Comparison of ENCODE assay signal across 25 mouse cellular contexts in genomic region chr8:88883751-88884390, GRCm38 (mm10).
A peak's percentile ranks its signal among the peaks of the same experiment; 100 is the strongest.
DNase-seq lines count a peak whose midpoint lies in the region; ATAC-seq and TF ChIP-seq lines count a peak whose summit lies in the region.
"Had no signal": no experiment of that assay in that cellular context is flagged by ENCODE, and none has a peak within 500 bp of the region (broad histone marks: within the 10 kb centered on the region; RNA-seq: fewer than 3 reads in every experiment).

No protein-coding gene starts in this region.

- WGBS in hindbrain, postnatal 0 days, result 70% methylated on average over 15 of the region's 15 CpGs
- WGBS in hindbrain, embryonic 13.5 days, result 88% methylated on average over 15 of the region's 15 CpGs

- no peaks in the 10 kb centered on the region for H3K9me3 ChIP-seq in hindbrain, postnatal 0 days (ENCODE audit: low read length)
- H3K9me3 ChIP-seq in hindbrain, embryonic 13.5 days, result no peaks in the 10 kb centered on the region
- H3K9me3 ChIP-seq: forebrain, embryonic 12.5 days; forebrain, embryonic 15.5 days; heart, embryonic 10.5 days; heart, embryonic 13.5 days; hindbrain, embryonic 15.5 days; intestine, embryonic 15.5 days had no signal

- DNase-seq in cerebellum, postnatal 14 days, result peak; percentile 41 to 45
- no peak for DNase-seq in cerebellum, adult 9-11 months
- peak; percentile 15 for DNase-seq in hindbrain, postnatal 0 days (ENCODE audit: low spot score)
- DNase-seq in urinary bladder, adult 18-20 months (ENCODE audit: low spot score in 2 of 2), result peak; percentile 15 to 28
- DNase-seq in urinary bladder, postnatal 10 days (ENCODE audit: low spot score), result no peak
- DNase-seq in fat pad, adult 2 months (ENCODE audit: extremely low read depth, low read depth, low spot score), result peak; percentile 1
- DNase-seq: adrenal gland, postnatal 10 days; adrenal gland, postnatal 36 days; B cell, adult 2 months; cerebellum, adult 11 months; cerebellum, adult 2 months; gastrocnemius, postnatal 10 days; gastrocnemius, postnatal 36 days; heart, adult 2 months; heart, postnatal 14 days; heart, postnatal 4 days had no signal

- no peaks in the 10 kb centered on the region for H3K27me3 ChIP-seq in hindbrain, postnatal 0 days (ENCODE audit: insufficient read depth, low read length)
- no peaks in the 10 kb centered on the region for H3K27me3 ChIP-seq in hindbrain, embryonic 13.5 days
- H3K27me3 ChIP-seq: forebrain, embryonic 12.5 days; forebrain, embryonic 15.5 days; hindbrain, embryonic 15.5 days; intestine, embryonic 15.5 days had no signal

- no peak for ATAC-seq in hindbrain, postnatal 0 days
- no peak for ATAC-seq in hindbrain, embryonic 13.5 days (ENCODE audit: low FRiP score)
- ATAC-seq: forebrain, embryonic 15.5 days; intestine, embryonic 15.5 days; Patski had no signal

- no peaks in the 10 kb centered on the region for H3K36me3 ChIP-seq in hindbrain, postnatal 0 days (ENCODE audit: insufficient read depth, low read length)
- H3K36me3 ChIP-seq in hindbrain, embryonic 13.5 days, result no peaks in the 10 kb centered on the region
- H3K36me3 ChIP-seq: forebrain, embryonic 12.5 days; forebrain, embryonic 15.5 days; G1E; heart, embryonic 10.5 days; heart, embryonic 13.5 days; hindbrain, embryonic 15.5 days; intestine, embryonic 15.5 days had no signal

- no peaks in the 10 kb centered on the region for H3K4me1 ChIP-seq in hindbrain, postnatal 0 days (ENCODE audit: insufficient read depth, low read length)
- H3K4me1 ChIP-seq in hindbrain, embryonic 13.5 days (replicated peaks), result peaks cover 7% of the 10 kb centered on the region
- H3K4me1 ChIP-seq: forebrain, embryonic 12.5 days; forebrain, embryonic 15.5 days; hindbrain, embryonic 15.5 days; intestine, embryonic 15.5 days had no signal

- no peak for TF ChIP-seq CTCF in hindbrain, postnatal 0 days (IDR thresholded peaks at IDR 0.05; ENCODE audit: low read depth)

- no peak overlapping the region for H3K27ac ChIP-seq in hindbrain, postnatal 0 days
- no peak overlapping the region for H3K27ac ChIP-seq in hindbrain, embryonic 13.5 days
- H3K27ac ChIP-seq: forebrain, embryonic 12.5 days; forebrain, embryonic 15.5 days; heart, adult 2 months; heart, embryonic 10.5 days; heart, embryonic 13.5 days; hindbrain, embryonic 15.5 days; intestine, embryonic 15.5 days had no signal

- no peak overlapping the region for H3K9ac ChIP-seq in hindbrain, postnatal 0 days (replicated peaks; ENCODE audit: low read length)
- no peak overlapping the region for H3K9ac ChIP-seq in hindbrain, embryonic 13.5 days
- H3K9ac ChIP-seq: forebrain, embryonic 12.5 days; forebrain, embryonic 15.5 days; heart, embryonic 13.5 days; hindbrain, embryonic 15.5 days; intestine, embryonic 15.5 days had no signal

- peak overlapping the region; percentile 24; the same call in 1 of the 2 replicates for H3K4me2 ChIP-seq in hindbrain, postnatal 0 days (ENCODE audit: low read depth, low read length)
- no peak overlapping the region for H3K4me2 ChIP-seq in hindbrain, embryonic 13.5 days
- H3K4me2 ChIP-seq: forebrain, embryonic 12.5 days; forebrain, embryonic 15.5 days; heart, embryonic 13.5 days; hindbrain, embryonic 15.5 days; intestine, embryonic 15.5 days had no signal

- no peak overlapping the region for H3K4me3 ChIP-seq in hindbrain, postnatal 0 days (ENCODE audit: low read length)
- no peak overlapping the region for H3K4me3 ChIP-seq in hindbrain, embryonic 13.5 days
- H3K4me3 ChIP-seq: forebrain, embryonic 12.5 days; forebrain, embryonic 15.5 days; heart, adult 2 months; heart, embryonic 10.5 days; heart, embryonic 13.5 days; hindbrain, embryonic 15.5 days; intestine, embryonic 15.5 days had no signal

Comparison
In these comparisons a context has a peak if more than half of its experiments do, and no peak if none do; other contexts are left out.
1. DNase-seq: peak in cerebellum, postnatal 14 days (2 of 2), hindbrain, postnatal 0 days (single experiment), urinary bladder, adult 18-20 months (2 of 2) and fat pad, adult 2 months (single experiment); none in cerebellum, adult 9-11 months (single experiment) and urinary bladder, postnatal 10 days (single experiment).